Mouse (Mus musculus) effector memory CD4-positive, alpha-beta T cell, adult 5 months (primary cell): Measurements from ENCODE around the gene Dand5. TPM values are rescaled to one million over a fixed set of nuclear protein-coding genes. Genes with fewer than 3 reads are reported as not detected.

ENCODE experiments used
- polyA plus RNA-seq: library from polyadenylated mRNA; unstranded; fragments of 100-300 nt; shearing (Covaris generic); gene quantifications from one replicate; pipeline ENCODE4 v1.2.1, GENCODE M21; 2017

Dand5 gene
- polyA plus RNA-seq = 3.3 TPM

GRCm38 (mm10) chr8:84822723-84823122 lies at the start of gene Dand5:
Gene Dand5 (minus strand): TSS chr8:84822823.

GRCm38 (mm10) chr8:84871376-84872308 lies 49.0 kb upstream of the Dand5 start, which contains the start of gene Syce2:
Gene Syce2 (plus strand): TSS chr8:84872111.

GRCm38 (mm10) chr8:84856864-84857441 lies 34.3 kb upstream of the Dand5 start, which contains the start of gene Farsa:
Gene Farsa (plus strand): TSS chr8:84856989.

GRCm38 (mm10) chr8:84846722-84847572 lies 24.3 kb upstream of the Dand5 start, which contains the start of gene Calr:
Gene Calr (minus strand): TSS chr8:84846934.

GRCm38 (mm10) chr8:84840248-84840999 lies 17.8 kb upstream of the Dand5 start, which contains the start of gene Rad23a:
Gene Rad23a (minus strand): TSS chr8:84840665.

GRCm38 (mm10) chr8:84831490-84831889 lies 8.9 kb upstream of the Dand5 start, which contains the start of gene Gadd45gip1:
Gene Gadd45gip1 (plus strand): TSS chr8:84831522.

GRCm38 (mm10) chr8:84799999-84800831 lies 22.4 kb downstream of the Dand5 start, which contains the start of gene Nfix:
Gene Nfix (minus strand): TSS chr8:84800344.

Other genes starting within 250 kb of the Dand5 start
- 759 TPM for gene Ier2, start 160.0 kb downstream of the Dand5 start, polyA plus RNA-seq
- gene Trmt1, start 136.5 kb downstream of the Dand5 start, polyA plus RNA-seq = 51.7 TPM
- 16.8 TPM for gene Nacc1, start 135.0 kb downstream of the Dand5 start, polyA plus RNA-seq
- not detected for gene Lyl1, start 121.4 kb downstream of the Dand5 start, polyA plus RNA-seq
- gene G430095P16Rik, start 99.8 kb downstream of the Dand5 start, polyA plus RNA-seq = 8.6 TPM
- gene Nfix, start 22.5 kb downstream of the Dand5 start, polyA plus RNA-seq = 12.2 TPM
- 19.6 TPM for gene Gadd45gip1, start 8.7 kb upstream of the Dand5 start, polyA plus RNA-seq
- gene Rad23a, start 17.8 kb upstream of the Dand5 start, polyA plus RNA-seq = 113 TPM
- gene Calr, start 24.1 kb upstream of the Dand5 start, polyA plus RNA-seq = 547 TPM
- gene Farsa, start 34.2 kb upstream of the Dand5 start, polyA plus RNA-seq = 59.5 TPM
- gene Syce2, start 49.3 kb upstream of the Dand5 start, polyA plus RNA-seq = 5.3 TPM
- gene Gcdh, start 71.1 kb upstream of the Dand5 start, polyA plus RNA-seq = 22.4 TPM
- 0.57 TPM for gene Klf1, start 79.1 kb upstream of the Dand5 start, polyA plus RNA-seq
- 5.6 TPM for gene Dnase2a, start 85.7 kb upstream of the Dand5 start, polyA plus RNA-seq
- gene Mast1, start 114.5 kb upstream of the Dand5 start, polyA plus RNA-seq = 0.24 TPM
- not detected for gene Rtbdn, start 124.2 kb upstream of the Dand5 start, polyA plus RNA-seq
- gene Gm49661, start 146.6 kb upstream of the Dand5 start, polyA plus RNA-seq = not detected
- 110 TPM for gene Prdx2, start 146.8 kb upstream of the Dand5 start, polyA plus RNA-seq
- 59.4 TPM for gene Rnaseh2a, start 146.9 kb upstream of the Dand5 start, polyA plus RNA-seq
- 7,373 TPM for gene Junb, start 155.9 kb upstream of the Dand5 start, polyA plus RNA-seq
- 17.9 TPM for gene Hook2, start 167.8 kb upstream of the Dand5 start, polyA plus RNA-seq
- gene Best2, start 191.7 kb upstream of the Dand5 start, polyA plus RNA-seq = not detected
- 29.1 TPM for gene Asna1, start 202.5 kb upstream of the Dand5 start, polyA plus RNA-seq
- gene Trir, start 204.0 kb upstream of the Dand5 start, polyA plus RNA-seq = 198 TPM
- gene Tnpo2, start 214.1 kb upstream of the Dand5 start, polyA plus RNA-seq = 25.2 TPM
- 6.5 TPM for gene Fbxw9, start 237.2 kb upstream of the Dand5 start, polyA plus RNA-seq
- gene Gm5741, start 245.2 kb upstream of the Dand5 start, polyA plus RNA-seq = not detected
- 89.1 TPM for gene Dhps, start 248.9 kb upstream of the Dand5 start, polyA plus RNA-seq